Mouse (Mus musculus) heart, adult 2 months (tissue): Measurements from ENCODE around the gene Hps3.

Experiments
- CTCF ChIP-seq: fragments of 200-600 bp; IDR thresholded peaks from 2 replicates; pipeline ENCODE4 v1.8.1; 2022; ENCODE audit warnings: antibody characterized with exemption, mild to moderate bottlenecking, moderate library complexity
- EP300 ChIP-seq: fragments of 200-500 bp; IDR thresholded peaks from 2 replicates; pipeline ENCODE4 v1.6.1; 2011; ENCODE audit warnings: low read depth, low read length, control low read depth; ENCODE audit not compliant: insufficient read depth
- POLR2A ChIP-seq: fragments of 200-500 bp; IDR thresholded peaks from 2 replicates; pipeline ENCODE4 v1.6.1; 2011; ENCODE audit warnings: mild to moderate bottlenecking, low read depth, low read length, control low read depth; ENCODE audit not compliant: insufficient read depth

GRCm38 (mm10) chr3:19992388-19992787 is 42.7 kb downstream of the Hps3 start:
- TF ChIP-seq CTCF: no peak
- no peak for TF ChIP-seq EP300
- no peak for TF ChIP-seq POLR2A
